Mouse (Mus musculus) central nervous system, embryonic 11.5 days (tissue): ENCODE results near the gene Scgb1b3. TPM values are rescaled to one million over a fixed set of nuclear protein-coding genes. Genes with fewer than 3 reads are reported as not detected.

ENCODE experiments used
- polyA plus RNA-seq: library from polyadenylated mRNA; depleted of rRNA; stranded (reverse); fragments of >200 nt; gene quantifications from 2 replicates; pipeline ENCODE4 v1.2.3, GENCODE M21; 2012; rRNA removed

Scgb1b3 gene
- polyA plus RNA-seq = not detected in 2 replicates

GRCm38 (mm10) chr7:31375292-31375691 is at the start of gene Scgb1b3:
TSS of gene Scgb1b3 (plus strand) at chr7:31375592.

GRCm38 (mm10) chr7:31362022-31362560 is 13.3 kb upstream of the Scgb1b3 start, which contains the start of gene Scgb2b3:
TSS of gene Scgb2b3 (minus strand) at chr7:31362072.

Other genes starting within 250 kb of the Scgb1b3 start
- 1.2 and 2.5 TPM in 2 replicates for gene Scn1b, start 248.6 kb upstream of the Scgb1b3 start, polyA plus RNA-seq
- 209 and 271 TPM in 2 replicates for gene Gramd1a, start 219.7 kb upstream of the Scgb1b3 start, polyA plus RNA-seq
- gene Scgb2b2, start 85.1 kb upstream of the Scgb1b3 start, polyA plus RNA-seq = not detected in 2 replicates
- gene Scgb1b2, start 83.8 kb upstream of the Scgb1b3 start, polyA plus RNA-seq = not detected in 2 replicates
- gene Scgb2b3, start 13.5 kb upstream of the Scgb1b3 start, polyA plus RNA-seq = not detected in 2 replicates